Mouse (Mus musculus) heart, postnatal 0 days (tissue): Measurements from ENCODE around the gene Gm11037. TPM values are rescaled to one million over a fixed set of nuclear protein-coding genes. Genes with fewer than 3 reads are reported as not detected.
A peak's percentile ranks its signal among the peaks of the same experiment; 100 is the strongest.

Source experiments
- ATAC-seq: fragments of 200-750 bp; cut with Nextera tagmentation; 2 replicates; pipeline ENCODE4 v1.8.0; 2017; ENCODE audit warnings: low read depth, moderate number of reproducible peaks, moderate library complexity; ENCODE audit not compliant: insufficient read depth
- DNase-seq: peaks from one replicate; pipeline ENCODE4 v3.0.0-alpha.2; 2016; ENCODE audit warnings: low spot score
- H3K27ac ChIP-seq: fragments of 300-500 bp; sonication (generic); 2 replicates; pipeline ENCODE4 v1.5.1; 2014; ENCODE audit warnings: low read depth, mild to moderate bottlenecking
- H3K27me3 ChIP-seq: fragments of 300-500 bp; sonication (generic); 2 replicates; pipeline ENCODE4 v1.6.1; 2014; ENCODE audit warnings: low read length, mixed read lengths; ENCODE audit not compliant: control insufficient read depth, insufficient read depth
- H3K36me3 ChIP-seq: fragments of 300-500 bp; sonication (generic); replicated peaks from 2 replicates; pipeline ENCODE4 v1.6.1; 2014; ENCODE audit warnings: low read length, mixed read lengths; ENCODE audit not compliant: control insufficient read depth, insufficient read depth
- H3K4me1 ChIP-seq: fragments of 300-500 bp; sonication (generic); 2 replicates; pipeline ENCODE4 v1.6.1; 2014; ENCODE audit warnings: antibody characterized with exemption; ENCODE audit not compliant: control insufficient read depth, insufficient read depth
- H3K4me2 ChIP-seq: fragments of 300-500 bp; sonication (generic); 2 replicates; pipeline ENCODE4 v1.6.1; 2014; ENCODE audit warnings: low read depth, mild to moderate bottlenecking, low read length, moderate library complexity
- H3K4me3 ChIP-seq: fragments of 300-500 bp; sonication (generic); 2 replicates; pipeline ENCODE4 v1.5.1; 2014; ENCODE audit warnings: low read depth, low read length
- H3K9ac ChIP-seq: fragments of 300-500 bp; sonication (generic); replicated peaks from 2 replicates; pipeline ENCODE4 v1.6.1; 2014; ENCODE audit warnings: low read depth, low read length, mixed read lengths
- H3K9me3 ChIP-seq: fragments of 300-500 bp; sonication (generic); replicated peaks from 2 replicates; pipeline ENCODE4 v1.6.1; 2016; ENCODE audit warnings: low read length; ENCODE audit not compliant: control insufficient read depth
- CTCF ChIP-seq: IDR thresholded peaks from 2 replicates; pipeline ENCODE4 v1.5.1; 2016; ENCODE audit warnings: antibody characterized with exemption, control low read depth, low read depth
- EP300 ChIP-seq: IDR thresholded peaks from 2 replicates; pipeline ENCODE4 v1.6.1; 2016; ENCODE audit warnings: antibody characterized with exemption, low read depth
- WGBS: fragments of 180-500 bp; shearing (Covaris S2); extraction: QIAGEN DNeasy Blood & Tissue Kit; methylation state at CpG from one replicate; pipeline ENCODE4 v1.1.7; 2014; 5-methylcytosine and 5-hydroxymethylcytosine counted together
- polyA plus RNA-seq: library from polyadenylated mRNA; unstranded; fragments of >200 nt; fragmentation: Nextera tagmentation; extraction: Ambion mirVana; gene quantifications from 2 replicates; pipeline ENCODE4 v1.2.1, GENCODE M21; 2015
- total RNA-seq: library from RNA; depleted of rRNA; stranded (reverse); fragments of >200 nt; gene quantifications from 2 replicates; pipeline ENCODE4 v1.2.3, GENCODE M21; 2014; ENCODE audit warnings: low replicate concordance

Gene Gm11037
- total and polyA plus RNA-seq, 2 experiments from 2014 or later: not detected

DNA sequence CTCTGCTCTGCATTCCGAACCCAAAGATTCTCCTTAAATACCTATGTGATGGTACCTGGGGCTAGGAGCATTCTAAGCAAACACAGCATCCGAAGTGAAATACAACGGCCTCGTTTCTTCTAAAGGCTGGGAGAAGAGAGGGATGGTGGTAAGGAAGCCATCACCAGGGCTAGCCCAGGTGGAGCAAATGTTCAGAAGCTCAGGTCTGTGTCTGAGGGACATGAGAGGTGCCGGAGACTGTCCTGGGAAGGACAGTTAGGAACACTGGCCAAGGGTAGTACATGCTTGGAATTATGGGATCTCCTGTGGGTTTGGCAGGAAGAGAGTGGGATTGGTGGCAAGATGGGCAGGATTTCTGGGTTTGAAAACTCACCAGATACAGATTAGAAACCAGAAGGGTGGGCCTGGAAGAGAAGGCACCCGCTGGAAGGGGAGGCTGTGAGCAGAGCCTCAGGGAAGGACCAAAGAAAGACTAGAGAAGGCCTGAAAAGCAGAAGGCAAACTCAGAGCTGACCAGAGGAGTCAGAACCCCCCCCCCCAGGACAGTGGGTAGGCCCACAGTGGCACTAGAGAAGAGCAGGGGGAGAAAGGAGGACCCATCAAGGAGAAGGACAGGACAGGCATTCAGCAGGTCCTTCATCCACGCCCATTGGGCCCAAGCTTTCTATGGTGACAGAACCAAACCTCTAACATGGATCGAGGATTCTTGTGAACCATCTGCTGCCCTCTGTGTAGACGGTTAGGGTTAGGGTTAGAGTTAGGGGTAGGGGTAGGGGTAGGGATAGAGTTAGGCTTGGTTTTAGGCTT is 7.9 kb upstream of the Gm11037 start:
- whole genome bisulfite sequencing: 91% methylated on average over 9 of the region's 9 CpGs
- H3K9ac ChIP-seq: no peak overlapping the region
- H3K36me3 ChIP-seq: no peaks in the 10 kb centered on the region
- H3K9me3 ChIP-seq: no peaks in the 10 kb centered on the region
- H3K27ac ChIP-seq: 0 out of 2 replicates have a peak overlapping the region, but pooled peaks have one; percentile 71
- 0 out of 2 replicates have a peak, but pooled peaks cover 5% of the 10 kb centered on the region for H3K27me3 ChIP-seq
- no peak for TF ChIP-seq EP300
- TF ChIP-seq CTCF: no peak
- DNase-seq (no peak), ATAC-seq (no peak)
- H3K4me1 ChIP-seq: peaks cover 5% of the 10 kb centered on the region; the same call in 1 of the 2 replicates
- H3K4me2 ChIP-seq: no peak overlapping the region
- no peak overlapping the region for H3K4me3 ChIP-seq

GRCm38 (mm10) chr2:131125964-131126815 is 7.1 kb upstream of the Gm11037 start:
- no peak overlapping the region for H3K9ac ChIP-seq
- TF ChIP-seq EP300 (no peak), CTCF (no peak)
- H3K27ac ChIP-seq: peak overlapping the region; percentile 75; the same call in 1 of the 2 replicates
- DNase-seq: no peak
- H3K36me3 ChIP-seq: no peaks in the 10 kb centered on the region
- H3K9me3 ChIP-seq: no peaks in the 10 kb centered on the region
- 0 out of 2 replicates have a peak, but pooled peaks cover 5% of the 10 kb centered on the region for H3K27me3 ChIP-seq
- H3K4me1 ChIP-seq: peaks cover 5% of the 10 kb centered on the region; the same call in 1 of the 2 replicates
- no peak overlapping the region for H3K4me2 ChIP-seq
- H3K4me3 ChIP-seq: no peak overlapping the region
- WGBS: 65% methylated on average over 9 of the region's 9 CpGs
- no peak for ATAC-seq

DNA sequence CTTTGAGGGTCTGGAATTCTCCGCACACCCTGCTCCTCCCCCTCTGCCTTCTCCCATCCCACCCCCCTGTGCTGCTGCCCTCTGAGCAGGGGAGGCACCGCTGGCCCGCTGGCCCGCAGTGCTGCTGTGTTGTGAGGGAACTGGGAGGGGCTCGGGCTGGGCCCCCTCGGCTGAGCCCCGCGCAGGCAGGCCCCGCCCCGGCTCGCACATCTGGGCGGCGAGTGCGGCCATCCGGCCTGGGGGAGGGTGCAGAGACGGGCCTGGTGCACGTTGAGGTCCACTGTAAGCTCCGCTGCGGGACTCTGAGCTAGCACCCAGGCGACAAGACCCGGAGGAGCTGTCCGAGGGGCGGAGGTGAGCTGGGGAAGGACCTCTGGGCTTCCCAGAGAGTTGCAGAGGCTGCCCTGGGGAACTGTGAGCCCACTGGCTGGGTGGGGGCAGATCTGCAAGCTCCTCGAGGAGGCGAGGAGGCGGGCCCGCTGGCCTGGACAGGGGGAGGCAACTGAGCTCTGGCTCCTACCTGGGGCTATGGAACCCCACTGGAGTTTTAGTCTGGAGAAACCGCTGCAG is 6.1 kb upstream of the Gm11037 start, which contains the start of gene Hspa12b:
Gene Hspa12b, plus strand, starts transcription at position 120 of the 570 bp plus-strand sequence.
- TF ChIP-seq EP300 (no peak), CTCF (no peak)
- no peaks in the 10 kb centered on the region for H3K9me3 ChIP-seq
- H3K36me3 ChIP-seq: no peaks in the 10 kb centered on the region
- 3% methylated on average over 24 of the region's 28 CpGs for WGBS
- DNase-seq (peak; percentile 58), ATAC-seq (peak; percentile 89)
- H3K4me1 ChIP-seq: peaks cover 5% of the 10 kb centered on the region; the same call in 1 of the 2 replicates
- H3K27ac ChIP-seq: peak within 1 kb of the TSS; percentile 75
- peak within 1 kb of the TSS; percentile 76 for H3K9ac ChIP-seq
- H3K4me2 ChIP-seq: peak within 1 kb of the TSS; percentile 69
- peak within 1 kb of the TSS; percentile 60 for H3K4me3 ChIP-seq
- H3K27me3 ChIP-seq: 0 out of 2 replicates have a peak, but pooled peaks cover 5% of the 10 kb centered on the region

GRCm38 (mm10) chr2:131128211-131128610 is 5.1 kb upstream of the Gm11037 start:
- Histone ChIP-seq H3K4me1 (peaks cover 5% of the 10 kb centered on the region; the same call in 1 of the 2 replicates), H3K4me3 (peak overlapping the region; percentile 60), H3K27me3 (0 out of 2 replicates have a peak, but pooled peaks cover 5% of the 10 kb centered on the region), H3K27ac (peak overlapping the region; percentile 75), H3K9me3 (no peaks in the 10 kb centered on the region), H3K36me3 (no peaks in the 10 kb centered on the region), H3K9ac (peak overlapping the region; percentile 76; the same call in 1 of the 2 replicates), H3K4me2 (peak overlapping the region; percentile 69)
- ATAC-seq: no peak
- 61% methylated on average over 5 of the region's 5 CpGs for WGBS
- no peak for DNase-seq
- TF ChIP-seq EP300 (no peak), CTCF (no peak)
